Mouse (Mus musculus): Measurements from ENCODE around the gene Mllt11. TPM values are rescaled to one million over a fixed set of nuclear protein-coding genes. Genes with fewer than 3 reads are reported as not detected.
A peak's percentile ranks its signal among the peaks of the same experiment; 100 is the strongest.

The Mllt11 gene
- polyA plus RNA-seq, 1 experiment: 13.1 TPM

- Histone ChIP-seq H3K4me3 (ENCODE audit: low read depth, low read length) (no peak overlapping the region), H3K9ac (ENCODE audit: low read depth, poor library complexity, severe bottlenecking) (peak overlapping the region; percentile 93; the same call in 1 of the 2 replicates), H3K4me1 (ENCODE audit: control insufficient read depth, insufficient read depth, low read length) (peaks cover 6% of the 10 kb centered on the region), H3K36me3 (ENCODE audit: control insufficient read depth, insufficient read depth, low read length, poor library complexity, severe bottlenecking) (peaks cover 12% of the 10 kb centered on the region), H3K27me3 (ENCODE audit: control insufficient read depth, insufficient read depth, low read length, poor library complexity, severe bottlenecking) (no peaks in the 10 kb centered on the region), H3K27ac (ENCODE audit: insufficient read depth, low read length) (peak overlapping the region; percentile 84), H3K9me3 (replicated peaks; ENCODE audit: control insufficient read depth, insufficient read depth, low read length, poor library complexity, severe bottlenecking) (no peaks in the 10 kb centered on the region)
- TF ChIP-seq EP300 (IDR thresholded peaks at IDR 0.05; ENCODE audit: insufficient read depth, low read depth, low read length) (no peak), CTCF (IDR thresholded peaks at IDR 0.05; ENCODE audit: low read depth, low read length) (no peak), POLR2A (IDR thresholded peaks at IDR 0.05; ENCODE audit: insufficient read depth, low read length) (no peak)
Observed at GRCm38 (mm10) chr3:95232771-95233170, 800 bp upstream of the Mllt11 start.

DNA sequence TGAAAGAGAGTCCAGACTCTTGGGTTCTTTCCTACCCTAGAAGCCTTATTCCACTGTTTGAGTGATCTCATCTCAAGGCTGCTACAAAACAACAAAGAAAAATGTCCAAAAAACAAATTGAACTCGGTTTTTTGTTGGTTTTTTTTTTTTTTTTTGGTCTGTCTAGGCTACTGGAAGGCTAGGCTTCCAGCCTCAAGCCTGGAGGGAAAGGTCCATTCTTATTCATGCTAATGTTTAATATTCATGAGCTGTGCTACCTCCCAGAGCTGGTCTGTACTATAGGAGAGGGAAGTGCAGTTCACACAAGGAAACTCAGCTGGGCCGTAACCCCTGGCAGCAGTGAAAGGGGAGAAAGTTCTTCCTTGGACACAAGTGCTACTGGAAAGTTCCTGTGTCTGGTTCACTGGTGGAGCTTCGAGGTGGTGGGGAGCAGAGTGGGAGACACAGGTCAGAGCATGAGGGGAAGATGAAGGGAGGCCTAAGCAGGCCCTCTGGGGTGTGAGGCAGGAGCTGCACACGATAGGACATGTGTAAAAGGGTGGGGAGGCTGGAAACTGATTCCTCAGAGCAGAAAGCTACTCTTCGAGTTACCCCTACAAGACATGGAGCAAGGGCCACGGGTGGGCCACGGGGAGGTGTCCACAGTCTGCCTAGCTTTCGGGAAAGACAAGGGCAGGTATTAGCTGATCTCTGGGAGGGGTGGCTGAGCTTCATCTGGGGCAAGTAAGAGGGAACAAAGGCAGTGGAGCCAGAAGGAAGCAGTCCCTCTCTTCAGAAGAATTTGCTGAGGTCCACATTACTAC is 1.3 kb downstream of the Mllt11 start:
- H3K9ac ChIP-seq (ENCODE audit: low read depth, poor library complexity, severe bottlenecking): peak overlapping the region; percentile 93
- no peaks in the 10 kb centered on the region for H3K9me3 ChIP-seq (replicated peaks; ENCODE audit: control insufficient read depth, insufficient read depth, low read length, poor library complexity, severe bottlenecking)
- TF ChIP-seq EP300 (IDR thresholded peaks at IDR 0.05; ENCODE audit: insufficient read depth, low read depth, low read length) (no peak), POLR2A (IDR thresholded peaks at IDR 0.05; ENCODE audit: insufficient read depth, low read length) (no peak), CTCF (IDR thresholded peaks at IDR 0.05; ENCODE audit: low read depth, low read length) (no peak)
- H3K27ac ChIP-seq (ENCODE audit: insufficient read depth, low read length): peak overlapping the region; percentile 84
- H3K4me3 ChIP-seq (ENCODE audit: low read depth, low read length): peak overlapping the region; percentile 60
- H3K27me3 ChIP-seq (ENCODE audit: control insufficient read depth, insufficient read depth, low read length, poor library complexity, severe bottlenecking): no peaks in the 10 kb centered on the region
- peaks cover 12% of the 10 kb centered on the region for H3K36me3 ChIP-seq (ENCODE audit: control insufficient read depth, insufficient read depth, low read length, poor library complexity, severe bottlenecking)
- peaks cover 4% of the 10 kb centered on the region for H3K4me1 ChIP-seq (ENCODE audit: control insufficient read depth, insufficient read depth, low read length)

DNA sequence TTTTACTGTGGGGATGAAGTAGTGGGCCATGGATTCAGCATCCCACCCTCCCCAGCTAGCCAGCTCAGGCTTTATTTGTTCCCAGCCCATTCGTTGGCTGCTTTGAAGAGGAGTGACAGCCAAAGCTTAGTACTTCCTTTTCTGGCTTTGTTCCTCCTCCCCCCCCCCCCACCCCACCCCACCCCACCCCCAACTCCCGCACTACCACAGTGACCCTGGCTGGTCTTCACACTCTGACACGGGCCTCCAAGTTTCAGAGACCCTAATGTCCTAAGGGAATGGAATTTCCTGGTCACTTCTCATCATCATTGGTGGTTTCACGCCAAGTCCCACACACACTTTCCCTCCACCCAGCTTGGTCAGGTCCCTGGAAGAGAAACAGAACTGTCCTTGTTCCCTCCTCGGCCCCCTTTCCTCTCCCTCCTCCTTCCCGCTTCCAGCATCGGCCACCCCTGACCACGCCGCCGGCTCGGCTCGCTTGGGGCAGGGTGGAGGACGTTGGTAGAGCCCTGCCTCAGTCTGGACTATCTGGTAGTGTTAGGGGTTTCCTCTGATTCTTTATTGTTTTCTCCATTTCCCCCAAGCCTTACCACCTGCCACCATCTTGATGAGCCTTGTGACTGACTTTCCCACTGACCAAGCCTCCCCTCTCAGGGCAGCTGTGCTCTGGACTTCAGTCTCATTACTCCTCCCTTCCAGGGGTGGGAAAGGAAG is 2.0 kb downstream of the Mllt11 start:
- H3K9me3 ChIP-seq (replicated peaks; ENCODE audit: control insufficient read depth, insufficient read depth, low read length, poor library complexity, severe bottlenecking): no peaks in the 10 kb centered on the region
- peaks cover 16% of the 10 kb centered on the region for H3K36me3 ChIP-seq (ENCODE audit: control insufficient read depth, insufficient read depth, low read length, poor library complexity, severe bottlenecking)
- H3K4me1 ChIP-seq (ENCODE audit: control insufficient read depth, insufficient read depth, low read length): peaks cover 4% of the 10 kb centered on the region
- TF ChIP-seq POLR2A (IDR thresholded peaks at IDR 0.05; ENCODE audit: insufficient read depth, low read length) (no peak), CTCF (IDR thresholded peaks at IDR 0.05; ENCODE audit: low read depth, low read length) (no peak), EP300 (IDR thresholded peaks at IDR 0.05; ENCODE audit: insufficient read depth, low read depth, low read length) (no peak)
- peak overlapping the region; percentile 75 for H3K4me3 ChIP-seq (ENCODE audit: low read depth, low read length)
- peak overlapping the region; percentile 84 for H3K27ac ChIP-seq (ENCODE audit: insufficient read depth, low read length)
- peak overlapping the region; percentile 93 for H3K9ac ChIP-seq (ENCODE audit: low read depth, poor library complexity, severe bottlenecking)
- H3K27me3 ChIP-seq (ENCODE audit: control insufficient read depth, insufficient read depth, low read length, poor library complexity, severe bottlenecking): no peaks in the 10 kb centered on the region

DNA sequence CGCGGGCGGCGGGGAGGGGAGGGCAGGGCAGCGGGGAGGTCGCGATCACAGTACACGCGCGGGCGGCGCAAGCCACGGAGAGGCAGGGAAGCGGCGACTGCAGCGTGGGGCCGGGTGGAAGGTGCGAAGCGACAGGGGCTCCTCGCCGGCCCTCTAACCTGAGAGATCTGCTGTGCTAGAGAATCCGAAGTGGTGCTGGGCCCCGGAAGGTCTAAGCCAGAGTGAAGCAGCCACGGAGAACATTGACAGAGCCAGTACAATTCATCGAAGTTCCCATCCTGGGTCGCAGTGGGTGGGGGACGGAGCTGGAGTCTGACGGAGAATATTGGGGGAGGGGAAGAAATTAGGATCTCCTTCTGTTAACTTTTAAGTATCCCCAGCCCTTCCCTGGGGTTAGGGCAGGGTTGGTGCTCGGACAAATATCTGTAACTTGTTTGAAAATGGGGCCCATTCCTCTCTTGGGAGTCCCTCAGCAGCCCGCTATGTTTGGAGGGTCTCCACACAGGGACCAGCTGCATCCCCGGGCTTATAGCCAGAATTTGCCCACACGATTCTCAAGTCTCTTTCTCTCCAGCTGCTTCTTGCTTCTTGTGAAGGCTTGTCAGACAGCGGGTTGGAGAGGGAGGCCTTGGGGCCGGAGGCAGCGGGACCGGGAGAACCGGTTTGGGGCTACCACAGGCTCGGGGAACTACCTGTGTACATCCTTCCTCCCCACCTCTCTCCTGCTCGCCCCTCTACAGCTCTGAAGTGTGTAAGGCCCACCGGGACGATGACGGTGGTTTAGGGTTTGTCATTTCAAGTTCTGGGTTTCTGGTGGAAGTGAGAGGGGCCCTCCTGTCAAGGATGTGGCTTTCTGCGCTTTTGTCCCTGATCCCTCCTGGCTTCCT is 2.8 kb downstream of the Mllt11 start:
- TF ChIP-seq EP300 (IDR thresholded peaks at IDR 0.05; ENCODE audit: insufficient read depth, low read depth, low read length) (no peak), CTCF (IDR thresholded peaks at IDR 0.05; ENCODE audit: low read depth, low read length) (no peak), POLR2A (IDR thresholded peaks at IDR 0.05; ENCODE audit: insufficient read depth, low read length) (no peak)
- peaks cover 4% of the 10 kb centered on the region for H3K4me1 ChIP-seq (ENCODE audit: control insufficient read depth, insufficient read depth, low read length)
- H3K27ac ChIP-seq (ENCODE audit: insufficient read depth, low read length): peak overlapping the region; percentile 48
- H3K9me3 ChIP-seq (replicated peaks; ENCODE audit: control insufficient read depth, insufficient read depth, low read length, poor library complexity, severe bottlenecking): no peaks in the 10 kb centered on the region
- H3K27me3 ChIP-seq (ENCODE audit: control insufficient read depth, insufficient read depth, low read length, poor library complexity, severe bottlenecking): no peaks in the 10 kb centered on the region
- H3K36me3 ChIP-seq (ENCODE audit: control insufficient read depth, insufficient read depth, low read length, poor library complexity, severe bottlenecking): peaks cover 11% of the 10 kb centered on the region
- H3K9ac ChIP-seq (ENCODE audit: low read depth, poor library complexity, severe bottlenecking): peak overlapping the region; percentile 93
- peak overlapping the region; percentile 75 for H3K4me3 ChIP-seq (ENCODE audit: low read depth, low read length)

- Histone ChIP-seq H3K27me3 (ENCODE audit: control insufficient read depth, insufficient read depth, low read length, poor library complexity, severe bottlenecking) (no peaks in the 10 kb centered on the region), H3K9me3 (replicated peaks; ENCODE audit: control insufficient read depth, insufficient read depth, low read length, poor library complexity, severe bottlenecking) (no peaks in the 10 kb centered on the region), H3K4me3 (ENCODE audit: low read depth, low read length) (peak within 1 kb of the TSS; percentile 75), H3K9ac (ENCODE audit: low read depth, poor library complexity, severe bottlenecking) (peak within 1 kb of the TSS; percentile 93), H3K36me3 (ENCODE audit: control insufficient read depth, insufficient read depth, low read length, poor library complexity, severe bottlenecking) (peaks cover 7% of the 10 kb centered on the region; the same call in 1 of the 2 replicates), H3K27ac (ENCODE audit: insufficient read depth, low read length) (peak within 1 kb of the TSS; percentile 88), H3K4me1 (ENCODE audit: control insufficient read depth, insufficient read depth, low read length) (peaks cover 3% of the 10 kb centered on the region)
- TF ChIP-seq POLR2A (IDR thresholded peaks at IDR 0.05; ENCODE audit: insufficient read depth, low read length): no peak
- TF ChIP-seq CTCF (IDR thresholded peaks at IDR 0.05; ENCODE audit: low read depth, low read length): no peak
- no peak for TF ChIP-seq EP300 (IDR thresholded peaks at IDR 0.05; ENCODE audit: insufficient read depth, low read depth, low read length)
Observed at GRCm38 (mm10) chr3:95228148-95228893, 3.6 kb downstream of the Mllt11 start, which contains the start of gene Cdc42se1. Gene Cdc42se1, plus strand, starts transcription at chr3:95228732.
